Mouse (Mus musculus) ES-Bruce4 (cell line): ENCODE results near the gene Hnf1a. TPM values are rescaled to one million over a fixed set of nuclear protein-coding genes. Genes with fewer than 3 reads are reported as not detected.
A peak's percentile ranks its signal among the peaks of the same experiment; 100 is the strongest.

ENCODE experiments used
- H3K27ac ChIP-seq: 2 replicates; pipeline ENCODE4 v1.5.1; 2012; ENCODE audit warnings: low read length, inconsistent platforms; ENCODE audit not compliant: insufficient read depth
- H3K27me3 ChIP-seq: 2 replicates; pipeline ENCODE4 v1.6.1; 2012; ENCODE audit warnings: mild to moderate bottlenecking, low read length, inconsistent platforms; ENCODE audit not compliant: control insufficient read depth, poor library complexity, insufficient read depth, severe bottlenecking
- H3K36me3 ChIP-seq: 2 replicates; pipeline ENCODE4 v1.6.1; 2012; ENCODE audit warnings: inconsistent platforms, mild to moderate bottlenecking, low read length, moderate library complexity; ENCODE audit not compliant: control insufficient read depth, poor library complexity, insufficient read depth, severe bottlenecking
- H3K4me1 ChIP-seq: one replicate; pipeline ENCODE4 v1.8.1; 2011; ENCODE audit warnings: low read length; ENCODE audit not compliant: control insufficient read depth, insufficient read depth
- H3K4me3 ChIP-seq: 2 replicates; pipeline ENCODE4 v1.5.1; 2011; ENCODE audit warnings: low read depth, mild to moderate bottlenecking, low read length
- H3K9ac ChIP-seq: 2 replicates; pipeline ENCODE4 v1.6.1; 2012; ENCODE audit warnings: low read depth, mild to moderate bottlenecking, inconsistent platforms; ENCODE audit not compliant: poor library complexity, severe bottlenecking
- H3K9me3 ChIP-seq: replicated peaks from 2 replicates; pipeline ENCODE4 v1.6.1; 2012; ENCODE audit warnings: mild to moderate bottlenecking, low read length, inconsistent platforms; ENCODE audit not compliant: control insufficient read depth, poor library complexity, insufficient read depth, severe bottlenecking
- CTCF ChIP-seq: IDR thresholded peaks from one replicate; pipeline ENCODE4 v1.8.1; 2011; ENCODE audit warnings: low read depth, low read length
- EP300 ChIP-seq: IDR thresholded peaks from 2 replicates; pipeline ENCODE4 v1.6.1; 2011; ENCODE audit warnings: low read depth, low read length; ENCODE audit not compliant: insufficient read depth
- POLR2A ChIP-seq: IDR thresholded peaks from one replicate; pipeline ENCODE4 v1.8.1; 2011; ENCODE audit warnings: low read length; ENCODE audit not compliant: insufficient read depth
- polyA plus RNA-seq: library from polyadenylated mRNA; stranded (reverse); fragments of >200 nt; gene quantifications from 2 replicates; pipeline ENCODE4 v1.2.4, GENCODE M21; 2011; ENCODE audit warnings: low read depth; ENCODE audit not compliant: missing spikeins, insufficient read depth, insufficient read length

Hnf1a gene
- polyA plus RNA-seq, 1 experiment = 1.3 TPM

- TF ChIP-seq EP300 (no peak), CTCF (no peak), POLR2A (no peak)
- H3K9me3 ChIP-seq = no peaks in the 10 kb centered on the region
- no peaks in the 10 kb centered on the region for H3K36me3 ChIP-seq
- H3K27me3 ChIP-seq = no peaks in the 10 kb centered on the region
- H3K4me3 ChIP-seq = no peak overlapping the region
- H3K4me1 ChIP-seq = peaks cover 3% of the 10 kb centered on the region
- H3K27ac ChIP-seq = no peak overlapping the region
- 0 out of 2 replicates have a peak overlapping the region, but pooled peaks have one; percentile 33 for H3K9ac ChIP-seq
Measured at GRCm38 (mm10) chr5:114996447-114996846, 25.6 kb upstream of the Hnf1a start.

GRCm38 (mm10) chr5:114985074-114985473, 14.2 kb upstream of the Hnf1a start:
- H3K36me3 ChIP-seq = no peaks in the 10 kb centered on the region
- H3K4me3 ChIP-seq = no peak overlapping the region
- TF ChIP-seq CTCF (no peak), EP300 (no peak), POLR2A (no peak)
- no peaks in the 10 kb centered on the region for H3K4me1 ChIP-seq
- H3K9me3 ChIP-seq = no peaks in the 10 kb centered on the region
- no peak overlapping the region for H3K27ac ChIP-seq
- H3K27me3 ChIP-seq = no peaks in the 10 kb centered on the region
- H3K9ac ChIP-seq = no peak overlapping the region

- Histone ChIP-seq H3K27me3 (no peaks in the 10 kb centered on the region), H3K9me3 (no peaks in the 10 kb centered on the region), H3K9ac (peak overlapping the region; percentile 31), H3K4me1 (no peaks in the 10 kb centered on the region), H3K4me3 (0 out of 2 replicates have a peak overlapping the region, but pooled peaks have one; percentile 9), H3K27ac (no peak overlapping the region), H3K36me3 (no peaks in the 10 kb centered on the region)
- TF ChIP-seq EP300 = no peak
Measured at GRCm38 (mm10) chr5:114982001-114982400, 11.1 kb upstream of the Hnf1a start.

- TF ChIP-seq EP300 (no peak), CTCF (no peak), POLR2A (no peak)
- H3K4me1 ChIP-seq = no peaks in the 10 kb centered on the region
- H3K27me3 ChIP-seq = no peaks in the 10 kb centered on the region
- H3K27ac ChIP-seq = no peak overlapping the region
- H3K9ac ChIP-seq = peak overlapping the region; percentile 39
- no peaks in the 10 kb centered on the region for H3K36me3 ChIP-seq
- H3K9me3 ChIP-seq = no peaks in the 10 kb centered on the region
- peak overlapping the region; percentile 55 for H3K4me3 ChIP-seq
Measured at GRCm38 (mm10) chr5:114980122-114980748, 9.3 kb upstream of the Hnf1a start.

- no peaks in the 10 kb centered on the region for H3K4me1 ChIP-seq
- H3K4me3 ChIP-seq = peak overlapping the region; percentile 55
- no peaks in the 10 kb centered on the region for H3K36me3 ChIP-seq
- 0 out of 2 replicates have a peak overlapping the region, but pooled peaks have one; percentile 1 for H3K27ac ChIP-seq
- no peaks in the 10 kb centered on the region for H3K9me3 ChIP-seq
- no peaks in the 10 kb centered on the region for H3K27me3 ChIP-seq
- peak overlapping the region; percentile 39 for H3K9ac ChIP-seq
- peak; percentile 95 for TF ChIP-seq CTCF
- 0 out of 2 replicates have a peak, but pooled peaks have one; percentile 32 for TF ChIP-seq EP300
- TF ChIP-seq POLR2A = no peak
Measured at GRCm38 (mm10) chr5:114979250-114980121, 8.6 kb upstream of the Hnf1a start.

- H3K4me3 ChIP-seq = peak overlapping the region; percentile 55
- no peaks in the 10 kb centered on the region for H3K36me3 ChIP-seq
- H3K9me3 ChIP-seq = no peaks in the 10 kb centered on the region
- TF ChIP-seq POLR2A (no peak), CTCF (peak; percentile 59)
- H3K27me3 ChIP-seq = no peaks in the 10 kb centered on the region
- H3K4me1 ChIP-seq = no peaks in the 10 kb centered on the region
- peak overlapping the region; percentile 39 for H3K9ac ChIP-seq
- no peak overlapping the region for H3K27ac ChIP-seq
Measured at GRCm38 (mm10) chr5:114978888-114979249, 8.0 kb upstream of the Hnf1a start.
